Mouse (Mus musculus): ENCODE data around the gene Pdlim4. TPM values are rescaled to one million over a fixed set of nuclear protein-coding genes. Genes with fewer than 3 reads are reported as not detected.
"Not testable (repeated sequence)": the region's sequence is repeated elsewhere in the genome, so short reads cannot be mapped to it uniquely, and the experiment has no call there.

Gene Pdlim4
- polyA plus RNA-seq, 1 experiment: 0.10 TPM

DNA sequence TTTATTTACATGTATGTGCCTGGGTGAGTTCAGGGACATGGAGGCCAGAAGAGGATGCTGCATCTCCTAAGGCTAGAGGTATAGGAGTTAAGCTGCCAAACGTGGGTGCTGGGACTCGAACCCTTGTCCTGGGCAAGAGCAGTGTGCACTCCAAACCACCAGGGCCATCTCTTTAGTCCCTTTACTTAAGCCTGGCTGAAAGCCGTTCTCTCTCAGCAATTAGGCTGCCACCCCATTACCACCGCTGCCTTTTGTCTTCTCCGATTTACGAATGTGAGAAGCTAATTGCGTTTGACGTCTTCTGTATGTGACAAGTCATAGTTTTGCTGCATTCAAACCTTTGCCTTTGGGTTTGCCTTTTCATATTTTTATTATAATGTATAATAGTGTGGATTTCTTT, 52.8 kb downstream of the Pdlim4 start:
- Histone ChIP-seq H3K9me3 (ENCODE audit: control insufficient read depth, low read length) (no peaks in the 10 kb centered on the region), H3K27me3 (ENCODE audit: control insufficient read depth) (no peaks in the 10 kb centered on the region), H3K36me3 (ENCODE audit: control insufficient read depth) (peaks cover 97% of the 10 kb centered on the region), H3K4me1 (ENCODE audit: control insufficient read depth) (peaks cover 60% of the 10 kb centered on the region), H3K4me3 (replicated peaks) (no peak overlapping the region)
- TF ChIP-seq GATA1 (IDR thresholded peaks at IDR 0.05; ENCODE audit: low read length) (no peak), TAL1 (IDR thresholded peaks at IDR 0.05; ENCODE audit: low read length) (no peak)

DNA sequence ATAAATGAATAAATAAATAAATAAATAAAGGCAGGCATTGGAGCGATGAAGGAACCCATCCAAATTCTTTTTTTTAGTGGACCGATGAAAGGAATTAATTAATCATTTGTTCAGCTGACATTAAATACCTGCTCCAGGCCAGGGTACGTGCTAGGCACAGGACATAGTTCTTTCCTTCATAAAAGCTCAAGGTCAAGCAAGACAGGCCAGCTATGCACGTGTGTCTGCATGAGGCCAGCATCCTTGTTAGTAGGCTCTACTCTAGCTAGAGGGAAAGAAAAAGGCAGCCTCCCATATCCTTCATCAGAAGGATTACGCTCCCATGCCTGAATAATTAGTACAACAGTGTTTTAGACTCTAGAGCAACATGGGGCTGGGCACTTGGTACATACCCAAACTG, 55.9 kb downstream of the Pdlim4 start:
- H3K27me3 ChIP-seq (ENCODE audit: control insufficient read depth): no peaks in the 10 kb centered on the region
- H3K4me1 ChIP-seq (ENCODE audit: control insufficient read depth): peaks cover 64% of the 10 kb centered on the region
- peaks cover 99% of the 10 kb centered on the region for H3K36me3 ChIP-seq (ENCODE audit: control insufficient read depth)
- H3K9me3 ChIP-seq (ENCODE audit: control insufficient read depth, low read length): no peaks in the 10 kb centered on the region
- H3K4me3 ChIP-seq (replicated peaks): no peak overlapping the region
- no peak for TF ChIP-seq TAL1 (IDR thresholded peaks at IDR 0.05; ENCODE audit: low read length)
- TF ChIP-seq GATA1 (IDR thresholded peaks at IDR 0.05; ENCODE audit: low read length): no peak

DNA sequence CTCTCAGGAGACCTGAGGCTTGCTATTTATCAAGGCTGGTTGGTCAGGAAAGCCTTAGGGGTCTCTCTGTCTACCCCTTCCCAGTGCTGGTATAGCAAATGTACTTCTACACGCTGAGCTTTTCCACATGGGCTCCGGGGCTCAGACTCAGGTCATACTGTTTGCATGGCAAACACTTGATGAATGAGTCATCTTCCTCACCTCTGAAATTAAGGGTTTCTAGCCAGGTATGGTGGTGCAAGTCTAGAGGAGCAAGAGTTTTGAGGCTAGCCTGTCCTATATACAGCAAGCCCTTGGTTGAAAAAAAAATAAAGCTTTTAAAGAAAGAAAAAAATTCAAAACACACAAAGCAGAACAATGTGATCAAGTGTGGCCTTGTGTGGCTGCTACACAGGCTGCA, 57.6 kb downstream of the Pdlim4 start:
- TF ChIP-seq GATA1 (IDR thresholded peaks at IDR 0.05; ENCODE audit: low read length) (no peak), TAL1 (IDR thresholded peaks at IDR 0.05; ENCODE audit: low read length) (no peak)
- Histone ChIP-seq H3K27me3 (ENCODE audit: control insufficient read depth) (no peaks in the 10 kb centered on the region), H3K4me3 (replicated peaks) (no peak overlapping the region), H3K9me3 (ENCODE audit: control insufficient read depth, low read length) (no peaks in the 10 kb centered on the region), H3K4me1 (ENCODE audit: control insufficient read depth) (peaks cover 76% of the 10 kb centered on the region), H3K36me3 (ENCODE audit: control insufficient read depth) (peaks cover 100% of the 10 kb centered on the region)

DNA sequence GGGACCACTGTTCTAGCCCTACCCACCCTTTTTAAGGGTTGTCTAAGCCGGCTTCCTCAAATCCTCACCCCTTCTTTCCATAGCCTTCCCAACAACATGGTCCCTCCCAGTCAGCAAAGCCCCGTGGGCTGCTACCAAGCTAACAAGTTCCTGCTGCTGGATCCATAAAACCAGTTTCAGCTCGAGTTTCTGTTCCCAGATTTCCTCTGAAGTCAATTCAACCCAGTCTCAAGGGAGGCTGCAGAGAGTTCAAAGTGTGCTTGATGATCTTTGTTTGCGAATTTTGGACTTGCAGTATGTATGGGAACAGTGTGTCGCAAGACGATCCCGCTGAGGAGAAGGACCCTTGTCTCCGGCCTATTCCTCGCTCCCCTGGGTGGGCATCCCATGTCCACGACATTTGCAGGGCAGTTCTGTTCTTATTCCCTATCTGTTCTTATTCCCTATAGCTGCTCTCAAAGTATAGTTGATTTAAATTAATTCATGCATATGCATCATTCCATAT, 60.3 kb downstream of the Pdlim4 start:
- H3K4me1 ChIP-seq (ENCODE audit: control insufficient read depth): peaks cover 92% of the 10 kb centered on the region

DNA sequence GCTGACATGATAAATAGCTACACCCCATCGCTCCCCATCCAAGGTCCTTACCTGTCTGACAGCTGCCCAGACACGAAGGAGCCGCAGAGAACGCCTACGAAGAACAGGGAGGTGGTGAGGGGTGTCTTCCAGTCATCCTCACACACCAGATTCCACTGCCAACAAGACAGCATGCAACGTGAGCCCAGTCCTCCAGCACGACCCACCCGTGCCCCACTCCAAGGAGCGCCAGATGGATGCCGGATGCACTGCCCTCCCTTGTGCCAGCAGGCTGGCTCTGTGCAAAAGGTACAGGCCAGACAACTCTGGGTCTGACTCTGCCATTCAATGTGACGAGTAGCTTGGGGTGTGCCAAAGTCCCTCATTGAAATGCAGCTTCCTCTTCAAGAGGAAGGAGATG, 61.1 kb downstream of the Pdlim4 start:
- Histone ChIP-seq H3K4me1 (ENCODE audit: control insufficient read depth) (peaks cover 94% of the 10 kb centered on the region), H3K4me3 (replicated peaks) (peak overlapping the region; percentile 27), H3K9me3 (ENCODE audit: control insufficient read depth, low read length) (no peaks in the 10 kb centered on the region), H3K27me3 (ENCODE audit: control insufficient read depth) (no peaks in the 10 kb centered on the region), H3K36me3 (ENCODE audit: control insufficient read depth) (peaks cover 100% of the 10 kb centered on the region)
- TF ChIP-seq TAL1 (IDR thresholded peaks at IDR 0.05; ENCODE audit: low read length): no peak
- TF ChIP-seq GATA1 (IDR thresholded peaks at IDR 0.05; ENCODE audit: low read length): no peak

More for the DNA sequence above, 60.3 kb downstream of the Pdlim4 start:
- Histone ChIP-seq H3K9me3 (ENCODE audit: control insufficient read depth, low read length) (no peaks in the 10 kb centered on the region), H3K4me3 (replicated peaks) (no peak overlapping the region), H3K27me3 (ENCODE audit: control insufficient read depth) (no peaks in the 10 kb centered on the region), H3K36me3 (ENCODE audit: control insufficient read depth) (peaks cover 100% of the 10 kb centered on the region)
- no peak for TF ChIP-seq TAL1 (IDR thresholded peaks at IDR 0.05; ENCODE audit: low read length)
- no peak for TF ChIP-seq GATA1 (IDR thresholded peaks at IDR 0.05; ENCODE audit: low read length)

DNA sequence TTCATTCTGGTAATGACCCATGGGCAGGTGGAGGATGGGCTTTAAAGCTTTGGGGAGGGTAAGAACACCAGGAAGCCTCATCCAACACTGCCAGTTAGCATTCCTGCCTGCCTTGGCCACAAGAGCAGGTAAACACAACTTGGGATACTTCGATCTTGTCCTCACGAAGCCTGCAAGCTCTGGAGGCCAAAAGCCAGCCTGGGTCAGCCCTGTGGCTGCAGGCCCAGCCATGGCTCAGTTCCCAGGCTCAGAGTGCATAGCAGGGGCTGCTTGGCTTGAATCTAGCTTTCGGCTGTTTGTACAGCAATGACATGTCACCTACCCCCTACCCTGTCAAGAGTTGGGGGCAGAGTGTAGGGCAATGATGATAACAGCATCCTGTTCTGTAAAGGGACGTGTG, 61.9 kb downstream of the Pdlim4 start:
- Histone ChIP-seq H3K27me3 (ENCODE audit: control insufficient read depth) (no peaks in the 10 kb centered on the region), H3K9me3 (ENCODE audit: control insufficient read depth, low read length) (no peaks in the 10 kb centered on the region), H3K4me1 (ENCODE audit: control insufficient read depth) (peaks cover 95% of the 10 kb centered on the region), H3K4me3 (replicated peaks) (peak overlapping the region; percentile 51), H3K36me3 (ENCODE audit: control insufficient read depth) (peaks cover 100% of the 10 kb centered on the region)
- no peak for TF ChIP-seq GATA1 (IDR thresholded peaks at IDR 0.05; ENCODE audit: low read length)
- no peak for TF ChIP-seq TAL1 (IDR thresholded peaks at IDR 0.05; ENCODE audit: low read length)

DNA sequence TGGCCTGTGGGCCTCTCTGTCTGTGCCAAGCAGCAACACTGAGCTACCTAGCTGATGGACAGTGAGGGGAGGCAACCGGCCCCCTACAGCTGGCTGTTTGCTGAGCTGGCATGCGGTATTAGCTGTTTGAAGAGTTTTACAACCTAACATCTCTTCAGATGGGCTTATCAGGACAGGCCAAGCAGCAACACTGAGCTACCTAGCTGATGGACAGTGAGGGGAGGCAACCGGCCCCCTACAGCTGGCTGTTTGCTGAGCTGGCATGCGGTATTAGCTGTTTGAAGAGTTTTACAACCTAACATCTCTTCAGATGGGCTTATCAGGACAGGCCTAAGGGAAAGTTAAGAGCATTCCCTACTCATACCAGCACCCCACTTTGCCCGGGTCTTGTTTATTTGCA, 62.5 kb downstream of the Pdlim4 start:
- H3K4me1 ChIP-seq (ENCODE audit: control insufficient read depth): peaks cover 90% of the 10 kb centered on the region
- peak overlapping the region; percentile 51 for H3K4me3 ChIP-seq (replicated peaks)
- H3K36me3 ChIP-seq (ENCODE audit: control insufficient read depth): peaks cover 100% of the 10 kb centered on the region
- H3K27me3 ChIP-seq (ENCODE audit: control insufficient read depth); H3K9me3 ChIP-seq (ENCODE audit: control insufficient read depth, low read length): not testable (repeated sequence)

Other genes starting within 250 kb of the Pdlim4 start
- not detected in 2 replicates for gene Gm12216, start 209.8 kb downstream of the Pdlim4 start, polyA plus RNA-seq (2012)
- 0.07 TPM in 1 of 2 replicates, not detected in the other for gene Slc22a5, start 177.4 kb downstream of the Pdlim4 start, polyA plus RNA-seq (2012)
- 0.26 and 0.77 TPM in 2 replicates for gene Slc22a21, start 88.7 kb downstream of the Pdlim4 start, polyA plus RNA-seq (2012)
- gene Slc22a4, start 40.9 kb downstream of the Pdlim4 start, polyA plus RNA-seq (2012): 10.1 and 12.5 TPM in 2 replicates
- not detected in 2 replicates for gene P4ha2, start 31.1 kb upstream of the Pdlim4 start, polyA plus RNA-seq (2012)
- not detected in 2 replicates for gene Csf2, start 180.7 kb upstream of the Pdlim4 start, polyA plus RNA-seq (2012)
- gene Il3, start 198.3 kb upstream of the Pdlim4 start, polyA plus RNA-seq (2012): not detected in 2 replicates
- gene Acsl6, start 234.8 kb upstream of the Pdlim4 start, polyA plus RNA-seq (2012): 0.01 TPM in 2 replicates